Mouse (Mus musculus) cerebellum, adult 2 months (tissue): ENCODE data around the gene Thsd4.

ENCODE experiments used
- CTCF ChIP-seq: fragments of 200-500 bp; IDR thresholded peaks from 2 replicates; pipeline ENCODE4 v1.5.1; 2011; ENCODE audit warnings: low read depth, mild to moderate bottlenecking, control low read depth, low read length, moderate library complexity, borderline replicate concordance; ENCODE audit not compliant: insufficient read depth
- POLR2A ChIP-seq: fragments of 200-500 bp; IDR thresholded peaks from 2 replicates; pipeline ENCODE4 v1.6.1; 2011; ENCODE audit warnings: low read length, control low read depth, borderline replicate concordance; ENCODE audit not compliant: insufficient read depth

- TF ChIP-seq POLR2A (no peak), CTCF (no peak)
Measured at GRCm38 (mm10) chr9:60234233-60235115, 287.4 kb downstream of the Thsd4 start.
